16 mouse cellular contexts compared by ENCODE assay signal in genomic region chr10:5443020-5443419, GRCm38 (mm10).
"Had no signal": no experiment of that assay in that cellular context is flagged by ENCODE, and none has a peak within 500 bp of the region (broad histone marks: within the 10 kb centered on the region; RNA-seq: fewer than 3 reads in every experiment).

No protein-coding gene starts in this region.

- DNase-seq: heart, postnatal 10 days; heart, postnatal 14 days; heart, postnatal 36 days; heart, postnatal 4 days; kidney, adult 11 months; kidney, adult 18-20 months; kidney, adult 2 months; kidney, adult 8-10 months; kidney, adult 9 months; kidney, postnatal 10 days; kidney, postnatal 14 days; kidney, postnatal 25 days; kidney, postnatal 36 days; kidney, postnatal 4 days; layer of hippocampus, adult 9-11 months; layer of hippocampus, postnatal 36 days had no signal
